Mouse (Mus musculus): ENCODE data around the gene Pgrmc1. TPM values are rescaled to one million over a fixed set of nuclear protein-coding genes. Genes with fewer than 3 reads are reported as not detected.
"Not testable (repeated sequence)": the region's sequence is repeated elsewhere in the genome, so short reads cannot be mapped to it uniquely, and the experiment has no call there.

Pgrmc1 gene
- 105 and 109 TPM in 2 replicates for polyA plus RNA-seq (2012; ENCODE audit: insufficient read depth, insufficient read length, missing spikeins)

GRCm38 (mm10) chrX:36597707-36598389 is at the start of gene Pgrmc1:
TSS of gene Pgrmc1 (plus strand) at chrX:36598206.
- H3K4me3 ChIP-seq (ENCODE audit: insufficient read depth, low read depth, low read length), result peak within 1 kb of the TSS; percentile 99
- peak within 1 kb of the TSS; percentile 96 for H3K27ac ChIP-seq (replicated peaks; ENCODE audit: low read depth, low read length)
- peaks cover 3% of the 10 kb centered on the region; the same call in 1 of the 2 replicates for H3K4me1 ChIP-seq (ENCODE audit: control insufficient read depth, insufficient read depth, insufficient read length, low read length)

GRCm38 (mm10) chrX:36548798-36549197 is 49.2 kb upstream of the Pgrmc1 start:
- no peaks in the 10 kb centered on the region for H3K4me1 ChIP-seq (ENCODE audit: control insufficient read depth, insufficient read depth, insufficient read length, low read length)
- no peak overlapping the region for H3K4me3 ChIP-seq (ENCODE audit: insufficient read depth, low read depth, low read length)
- H3K27ac ChIP-seq (replicated peaks; ENCODE audit: low read depth, low read length), result no peak overlapping the region

GRCm38 (mm10) chrX:36550906-36551305 is 47.1 kb upstream of the Pgrmc1 start:
- Histone ChIP-seq H3K4me1 (ENCODE audit: control insufficient read depth, insufficient read depth, insufficient read length, low read length) (no peaks in the 10 kb centered on the region), H3K27ac (replicated peaks; ENCODE audit: low read depth, low read length) (peak overlapping the region; percentile 80), H3K4me3 (ENCODE audit: insufficient read depth, low read depth, low read length) (peak overlapping the region; percentile 31)

- H3K27ac ChIP-seq (replicated peaks; ENCODE audit: low read depth, low read length), result peak overlapping the region; percentile 80
- H3K4me3 ChIP-seq (ENCODE audit: insufficient read depth, low read depth, low read length), result peak overlapping the region; percentile 31
- H3K4me1 ChIP-seq (ENCODE audit: control insufficient read depth, insufficient read depth, insufficient read length, low read length), result no peaks in the 10 kb centered on the region
Measured at GRCm38 (mm10) chrX:36551351-36551750, 46.7 kb upstream of the Pgrmc1 start.

- Histone ChIP-seq H3K27ac (replicated peaks; ENCODE audit: low read depth, low read length) (peak overlapping the region; percentile 39; the same call in 1 of the 2 replicates), H3K4me3 (ENCODE audit: insufficient read depth, low read depth, low read length) (peak overlapping the region; percentile 49), H3K4me1 (ENCODE audit: control insufficient read depth, insufficient read depth, insufficient read length, low read length) (no peaks in the 10 kb centered on the region)
Measured at GRCm38 (mm10) chrX:36552055-36552587, 45.9 kb upstream of the Pgrmc1 start.

GRCm38 (mm10) chrX:36552715-36553114 is 45.3 kb upstream of the Pgrmc1 start:
- H3K27ac ChIP-seq (replicated peaks; ENCODE audit: low read depth, low read length), result no peak overlapping the region
- no peak overlapping the region for H3K4me3 ChIP-seq (ENCODE audit: insufficient read depth, low read depth, low read length)

GRCm38 (mm10) chrX:36555196-36555595 is 42.8 kb upstream of the Pgrmc1 start:
- H3K4me3 ChIP-seq (ENCODE audit: insufficient read depth, low read depth, low read length); H3K4me1 ChIP-seq (ENCODE audit: control insufficient read depth, insufficient read depth, insufficient read length, low read length): not testable (repeated sequence)

More at GRCm38 (mm10) chrX:36552715-36553114, 45.3 kb upstream of the Pgrmc1 start:
- H3K4me1 ChIP-seq (ENCODE audit: control insufficient read depth, insufficient read depth, insufficient read length, low read length), result no peaks in the 10 kb centered on the region

GRCm38 (mm10) chrX:36560170-36560569 is 37.8 kb upstream of the Pgrmc1 start:
- H3K4me3 ChIP-seq (ENCODE audit: insufficient read depth, low read depth, low read length), result no peak overlapping the region

More at GRCm38 (mm10) chrX:36555196-36555595, 42.8 kb upstream of the Pgrmc1 start:
- H3K27ac ChIP-seq (replicated peaks; ENCODE audit: low read depth, low read length), result not testable (repeated sequence)

GRCm38 (mm10) chrX:36561650-36562049 is 36.4 kb upstream of the Pgrmc1 start:
- H3K4me3 ChIP-seq (ENCODE audit: insufficient read depth, low read depth, low read length), result 0 out of 2 replicates have a peak overlapping the region, but pooled peaks have one; percentile 24
- H3K4me1 ChIP-seq (ENCODE audit: control insufficient read depth, insufficient read depth, insufficient read length, low read length), result no peaks in the 10 kb centered on the region
- H3K27ac ChIP-seq (replicated peaks; ENCODE audit: low read depth, low read length), result no peak overlapping the region

More at GRCm38 (mm10) chrX:36560170-36560569, 37.8 kb upstream of the Pgrmc1 start:
- Histone ChIP-seq H3K4me1 (ENCODE audit: control insufficient read depth, insufficient read depth, insufficient read length, low read length) (no peaks in the 10 kb centered on the region), H3K27ac (replicated peaks; ENCODE audit: low read depth, low read length) (no peak overlapping the region)

- H3K4me3 ChIP-seq (ENCODE audit: insufficient read depth, low read depth, low read length), result no peak overlapping the region
- no peak overlapping the region for H3K27ac ChIP-seq (replicated peaks; ENCODE audit: low read depth, low read length)
- H3K4me1 ChIP-seq (ENCODE audit: control insufficient read depth, insufficient read depth, insufficient read length, low read length), result no peaks in the 10 kb centered on the region
Measured at GRCm38 (mm10) chrX:36562079-36562478, 35.9 kb upstream of the Pgrmc1 start.

- H3K4me1 ChIP-seq (ENCODE audit: control insufficient read depth, insufficient read depth, insufficient read length, low read length), result no peaks in the 10 kb centered on the region
- H3K27ac ChIP-seq (replicated peaks; ENCODE audit: low read depth, low read length), result no peak overlapping the region
- no peak overlapping the region for H3K4me3 ChIP-seq (ENCODE audit: insufficient read depth, low read depth, low read length)
Measured at GRCm38 (mm10) chrX:36586629-36587303, 11.2 kb upstream of the Pgrmc1 start.

- Histone ChIP-seq H3K4me3 (ENCODE audit: insufficient read depth, low read depth, low read length) (no peak overlapping the region), H3K4me1 (ENCODE audit: control insufficient read depth, insufficient read depth, insufficient read length, low read length) (no peaks in the 10 kb centered on the region), H3K27ac (replicated peaks; ENCODE audit: low read depth, low read length) (no peak overlapping the region; the same call in 1 of the 2 replicates)
Measured at GRCm38 (mm10) chrX:36587304-36588209, 10.4 kb upstream of the Pgrmc1 start.

- no peaks in the 10 kb centered on the region for H3K4me1 ChIP-seq (ENCODE audit: control insufficient read depth, insufficient read depth, insufficient read length, low read length)
Measured at GRCm38 (mm10) chrX:36590266-36590665, 7.7 kb upstream of the Pgrmc1 start.

GRCm38 (mm10) chrX:36591120-36591519 is 6.9 kb upstream of the Pgrmc1 start:
- H3K27ac ChIP-seq (replicated peaks; ENCODE audit: low read depth, low read length), result peak overlapping the region; percentile 17; the same call in 1 of the 2 replicates
- no peak overlapping the region for H3K4me3 ChIP-seq (ENCODE audit: insufficient read depth, low read depth, low read length)
- H3K4me1 ChIP-seq (ENCODE audit: control insufficient read depth, insufficient read depth, insufficient read length, low read length), result no peaks in the 10 kb centered on the region

More at GRCm38 (mm10) chrX:36590266-36590665, 7.7 kb upstream of the Pgrmc1 start:
- Histone ChIP-seq H3K4me3 (ENCODE audit: insufficient read depth, low read depth, low read length) (no peak overlapping the region), H3K27ac (replicated peaks; ENCODE audit: low read depth, low read length) (no peak overlapping the region)

All from brown adipose tissue, adult 24 weeks (tissue).